Mouse (Mus musculus) embryonic facial prominence, embryonic 14.5 days (tissue): ENCODE measurements at regions not wholly inside any gene's neighbourhood (a gene's known extent, or its start where the extent isn't known, plus 50 kb on each side); places are given as distances from the start of the nearest gene placed in this dataset.

Experiments
- ATAC-seq: fragments of 200-750 bp; cut with Nextera tagmentation; 2 replicates; pipeline ENCODE4 v1.8.0; 2017; ENCODE audit warnings: low read depth, moderate number of reproducible peaks, moderate TSS enrichment
- DNase-seq: peaks from one replicate; pipeline ENCODE4 v3.0.0-alpha.2; 2015; ENCODE audit warnings: low spot score
- H3K27ac ChIP-seq: fragments of 300-500 bp; sonication (generic); replicated peaks from 2 replicates; pipeline ENCODE4 v1.5.1; 2014; ENCODE audit warnings: low read depth, mild to moderate bottlenecking, low read length, moderate library complexity
- H3K27me3 ChIP-seq: fragments of 300-500 bp; sonication (generic); replicated peaks from 2 replicates; pipeline ENCODE4 v1.6.1; 2014; ENCODE audit warnings: low read length; ENCODE audit not compliant: control insufficient read depth, insufficient read depth
- H3K36me3 ChIP-seq: fragments of 300-500 bp; sonication (generic); 2 replicates; pipeline ENCODE4 v1.6.1; 2014; ENCODE audit warnings: low read length, mixed read lengths; ENCODE audit not compliant: control insufficient read depth, insufficient read depth
- H3K4me1 ChIP-seq: fragments of 300-500 bp; sonication (generic); 2 replicates; pipeline ENCODE4 v1.6.1; 2014; ENCODE audit warnings: antibody characterized with exemption, low read length; ENCODE audit not compliant: control insufficient read depth, insufficient read depth
- H3K4me2 ChIP-seq: fragments of 300-500 bp; sonication (generic); 2 replicates; pipeline ENCODE4 v1.6.1; 2014; ENCODE audit warnings: low read depth, mild to moderate bottlenecking, low read length, moderate library complexity, mixed read lengths
- H3K4me3 ChIP-seq: fragments of 300-500 bp; sonication (generic); 2 replicates; pipeline ENCODE4 v1.5.1; 2014; ENCODE audit warnings: low read depth, mild to moderate bottlenecking, low read length
- H3K9ac ChIP-seq: fragments of 300-500 bp; sonication (generic); 2 replicates; pipeline ENCODE4 v1.6.1; 2014; ENCODE audit warnings: low read depth, mild to moderate bottlenecking, low read length, moderate library complexity, mixed read lengths
- H3K9me3 ChIP-seq: fragments of 300-500 bp; sonication (generic); 2 replicates; pipeline ENCODE4 v1.6.1; 2016; ENCODE audit warnings: low read length; ENCODE audit not compliant: control insufficient read depth
- WGBS: fragments of 180-500 bp; shearing (Covaris S2); extraction: QIAGEN DNeasy Blood & Tissue Kit; methylation state at CpG from one replicate; pipeline ENCODE4 v1.1.7; 2014; 5-methylcytosine and 5-hydroxymethylcytosine counted together

- Histone ChIP-seq H3K9ac (no peak overlapping the region), H3K9me3 (no peaks in the 10 kb centered on the region), H3K27me3 (no peaks in the 10 kb centered on the region), H3K4me3 (no peak overlapping the region), H3K36me3 (no peaks in the 10 kb centered on the region), H3K4me1 (peaks cover 1% of the 10 kb centered on the region; the same call in 1 of the 2 replicates), H3K4me2 (no peak overlapping the region), H3K27ac (no peak overlapping the region)
- 86% methylated on average over 13 of the region's 13 CpGs for WGBS
- no peak for ATAC-seq
- no peak for DNase-seq
These were observed 207.2 kb downstream of the 3110018I06Rik start for GRCm38 (mm10) chr12:107695438-107696267.

DNA sequence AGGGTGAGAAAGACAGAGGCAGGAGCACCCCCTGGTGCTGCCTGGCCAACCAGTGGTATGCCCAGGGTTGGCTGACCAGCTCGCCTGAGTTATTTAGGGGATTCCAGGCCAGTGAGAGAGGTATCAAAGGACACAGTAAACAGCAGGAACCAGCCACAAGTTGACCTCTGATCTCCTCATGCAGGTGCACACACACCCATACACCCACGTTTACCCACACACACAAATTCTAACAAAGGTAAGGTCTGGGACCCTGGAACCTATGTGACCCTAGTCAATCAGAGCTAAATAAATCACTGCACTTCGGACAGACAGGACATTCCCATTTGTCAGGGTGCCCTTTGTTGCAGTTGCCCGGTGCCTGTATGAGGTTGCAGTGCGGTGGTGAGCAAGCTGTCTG lies 211.9 kb downstream of the 3110018I06Rik start:
- no peak for DNase-seq
- H3K36me3 ChIP-seq: no peaks in the 10 kb centered on the region
- no peak overlapping the region for H3K9ac ChIP-seq
- H3K9me3 ChIP-seq: no peaks in the 10 kb centered on the region
- H3K4me2 ChIP-seq: no peak overlapping the region
- WGBS: 53% methylated on average over 5 of the region's 5 CpGs
- H3K4me1 ChIP-seq: peaks cover 11% of the 10 kb centered on the region
- no peak overlapping the region for H3K4me3 ChIP-seq
- H3K27me3 ChIP-seq: no peaks in the 10 kb centered on the region
- no peak for ATAC-seq
- H3K27ac ChIP-seq: no peak overlapping the region; the same call in 1 of the 2 replicates

DNA sequence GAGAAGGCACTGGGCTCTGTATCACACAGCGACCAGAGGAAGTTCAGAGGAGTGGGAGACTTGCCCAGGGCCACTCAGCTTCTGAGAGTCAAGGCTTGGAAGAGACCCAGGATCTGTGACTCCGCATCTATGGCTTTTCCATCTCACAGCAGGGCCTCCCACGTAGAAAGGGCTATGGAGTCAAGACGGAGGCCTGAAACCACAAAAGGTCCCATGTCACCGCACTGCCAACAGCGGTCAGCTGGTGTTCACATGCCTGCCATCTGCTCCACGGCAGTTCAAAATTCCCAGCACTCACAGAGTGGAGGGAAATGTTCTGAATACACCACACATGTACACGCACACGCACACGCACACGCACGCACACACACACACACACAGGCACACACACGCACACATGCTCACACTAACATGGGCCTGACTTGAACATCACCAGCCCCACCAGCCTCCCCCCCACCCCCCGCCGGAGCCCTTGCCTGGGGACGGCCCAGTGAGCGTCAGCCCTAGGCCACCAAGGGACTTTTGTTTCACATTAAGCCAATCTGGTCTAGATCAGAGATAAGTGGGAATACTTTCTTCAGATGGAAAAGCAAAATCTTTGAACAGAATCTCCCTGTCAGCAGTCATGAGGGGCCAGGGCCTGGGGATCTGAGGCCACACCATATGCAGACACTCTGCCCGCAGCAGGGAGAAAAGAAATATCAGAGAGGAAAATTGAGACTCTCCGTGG lies 212.6 kb downstream of the 3110018I06Rik start:
- 0 out of 2 replicates have a peak, but pooled peaks have one; percentile 41 for ATAC-seq
- no peak overlapping the region; the same call in 1 of the 2 replicates for H3K27ac ChIP-seq

GRCm38 (mm10) chr12:107708812-107709211 lies 220.4 kb downstream of the 3110018I06Rik start:
- 56% methylated on average over 6 of the region's 6 CpGs for WGBS
- DNase-seq: no peak
- Histone ChIP-seq H3K9ac (no peak overlapping the region), H3K4me1 (peaks cover 24% of the 10 kb centered on the region), H3K36me3 (no peaks in the 10 kb centered on the region), H3K4me2 (no peak overlapping the region), H3K27ac (no peak overlapping the region), H3K9me3 (peaks cover 5% of the 10 kb centered on the region; the same call in 1 of the 2 replicates), H3K27me3 (no peaks in the 10 kb centered on the region), H3K4me3 (no peak overlapping the region)
- ATAC-seq: no peak

More for the DNA sequence above, 212.6 kb downstream of the 3110018I06Rik start:
- 50% methylated on average over 19 of the region's 19 CpGs for WGBS
- Histone ChIP-seq H3K9ac (no peak overlapping the region), H3K4me3 (no peak overlapping the region), H3K36me3 (no peaks in the 10 kb centered on the region), H3K9me3 (no peaks in the 10 kb centered on the region), H3K4me1 (peaks cover 11% of the 10 kb centered on the region), H3K27me3 (no peaks in the 10 kb centered on the region), H3K4me2 (no peak overlapping the region)
- DNase-seq: peak; percentile 34

DNA sequence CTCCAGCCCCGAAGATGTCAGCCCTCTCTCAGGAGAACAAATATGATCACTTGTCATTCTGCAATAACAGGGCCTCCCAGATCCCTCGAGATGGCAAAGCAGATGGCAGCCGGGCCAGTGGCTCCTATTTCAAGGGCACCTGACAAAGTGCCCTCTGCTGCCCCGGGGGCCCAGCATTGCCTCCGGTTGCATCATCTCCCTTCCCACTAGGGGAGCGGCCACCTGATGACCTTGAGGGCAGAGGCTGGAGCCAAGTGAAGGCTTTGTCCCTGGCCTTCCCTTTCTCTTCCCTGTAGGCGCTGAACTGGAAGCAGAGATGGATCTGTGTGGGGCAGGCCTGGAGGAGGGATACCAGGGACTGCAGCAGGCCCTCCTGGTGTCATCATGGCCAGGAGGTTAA lies 222.6 kb downstream of the 3110018I06Rik start:
- Histone ChIP-seq H3K9ac (no peak overlapping the region), H3K27me3 (no peaks in the 10 kb centered on the region), H3K4me3 (no peak overlapping the region), H3K36me3 (no peaks in the 10 kb centered on the region), H3K9me3 (peaks cover 5% of the 10 kb centered on the region; the same call in 1 of the 2 replicates), H3K4me2 (no peak overlapping the region), H3K27ac (no peak overlapping the region), H3K4me1 (peaks cover 26% of the 10 kb centered on the region)
- DNase-seq: no peak
- 37% methylated on average over 6 of the region's 7 CpGs for WGBS
- ATAC-seq: no peak

- H3K27ac ChIP-seq: no peak overlapping the region
- H3K9ac ChIP-seq: no peak overlapping the region
- WGBS: 48% methylated on average over 3 of the region's 3 CpGs
- DNase-seq (no peak), ATAC-seq (no peak)
- no peaks in the 10 kb centered on the region for H3K36me3 ChIP-seq
- no peaks in the 10 kb centered on the region for H3K27me3 ChIP-seq
- H3K4me1 ChIP-seq: peaks cover 26% of the 10 kb centered on the region
- H3K4me2 ChIP-seq: no peak overlapping the region
- peaks cover 5% of the 10 kb centered on the region; the same call in 1 of the 2 replicates for H3K9me3 ChIP-seq
- no peak overlapping the region for H3K4me3 ChIP-seq
These were observed 223.2 kb downstream of the 3110018I06Rik start for GRCm38 (mm10) chr12:107711675-107712074.

- H3K4me3 ChIP-seq: no peak overlapping the region
- H3K27ac ChIP-seq: no peak overlapping the region
- no peaks in the 10 kb centered on the region for H3K36me3 ChIP-seq
- 24% methylated on average over 14 of the region's 14 CpGs for WGBS
- peaks cover 34% of the 10 kb centered on the region for H3K4me1 ChIP-seq
- H3K27me3 ChIP-seq: no peaks in the 10 kb centered on the region
- H3K9ac ChIP-seq: no peak overlapping the region
- ATAC-seq: 0 out of 2 replicates have a peak, but pooled peaks have one; percentile 39
- H3K9me3 ChIP-seq: no peaks in the 10 kb centered on the region
- peak; percentile 63 for DNase-seq
- H3K4me2 ChIP-seq: no peak overlapping the region; the same call in 1 of the 2 replicates
These were observed 224.8 kb downstream of the 3110018I06Rik start for GRCm38 (mm10) chr12:107713191-107713590.

GRCm38 (mm10) chr12:107714846-107715245 lies 226.4 kb downstream of the 3110018I06Rik start:
- H3K36me3 ChIP-seq: no peaks in the 10 kb centered on the region
- peaks cover 30% of the 10 kb centered on the region for H3K4me1 ChIP-seq
- DNase-seq (no peak), ATAC-seq (no peak)
- 88% methylated on average over 2 of the region's 2 CpGs for WGBS
- H3K4me3 ChIP-seq: no peak overlapping the region
- no peaks in the 10 kb centered on the region for H3K27me3 ChIP-seq
- no peak overlapping the region for H3K4me2 ChIP-seq
- no peak overlapping the region for H3K9ac ChIP-seq
- H3K27ac ChIP-seq: no peak overlapping the region
- no peaks in the 10 kb centered on the region for H3K9me3 ChIP-seq
